Mouse (Mus musculus) lung, postnatal 0 days (tissue): ENCODE results near the gene Gpank1.

ENCODE experiments used
- CTCF ChIP-seq: IDR thresholded peaks from 2 replicates; pipeline ENCODE4 v1.5.1; 2016; ENCODE audit warnings: antibody characterized with exemption, mild to moderate bottlenecking
- EP300 ChIP-seq: IDR thresholded peaks from 2 replicates; pipeline ENCODE4 v1.6.1; 2016; ENCODE audit warnings: antibody characterized with exemption, mild to moderate bottlenecking, control low read depth

DNA sequence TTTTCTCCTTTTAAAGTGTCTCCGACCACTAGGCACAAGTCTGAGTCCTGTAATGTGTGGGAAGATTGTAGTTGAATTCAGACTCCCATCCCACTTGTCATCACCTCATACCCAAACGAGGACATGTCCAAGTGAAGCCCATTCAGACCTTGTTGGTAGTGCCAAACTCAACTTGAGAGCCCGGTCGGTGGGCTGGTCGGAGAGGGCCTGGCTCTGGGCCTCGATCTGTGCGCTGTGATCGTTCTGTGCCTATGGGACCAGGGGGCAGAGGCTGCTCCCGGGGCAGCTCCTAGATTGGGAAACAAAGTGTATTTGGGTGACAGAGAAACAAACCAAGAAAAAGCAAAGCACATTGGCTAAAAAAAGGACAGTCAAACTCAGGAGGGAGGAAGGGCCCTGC lies 31.8 kb downstream of the Gpank1 start:
- TF ChIP-seq EP300 (no peak), CTCF (no peak)
